Comparison of ENCODE assay signal across 9 mouse cellular contexts in the genomic region with DNA sequence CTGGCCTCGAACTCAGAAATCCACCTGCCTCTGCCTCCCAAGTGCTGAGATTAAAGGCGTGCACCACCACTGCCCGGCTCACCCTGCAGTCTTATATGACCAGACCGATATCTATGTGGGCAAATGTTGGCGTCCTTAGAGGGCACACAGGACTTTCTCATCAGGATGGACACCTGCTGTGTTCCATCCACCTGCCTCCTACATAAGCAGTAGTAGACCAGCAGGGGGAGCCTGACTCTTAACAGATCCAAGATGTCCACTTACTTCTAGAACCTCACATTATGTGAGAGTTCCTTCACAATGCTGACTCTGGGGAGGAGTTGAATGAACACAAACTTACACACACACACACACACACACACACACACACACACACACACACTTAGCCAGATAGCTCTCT. TPM values are rescaled to one million over a fixed set of nuclear protein-coding genes. Genes with fewer than 3 reads are reported as not detected.
DNase-seq lines count a peak whose midpoint lies in the region; ATAC-seq lines count a peak whose summit lies in the region.
"Had no signal": no experiment of that assay in that cellular context is flagged by ENCODE, and none has a peak within 500 bp of the region (broad histone marks: within the 10 kb centered on the region; RNA-seq: fewer than 3 reads in every experiment).

No protein-coding gene starts in this region.

- H3K4me2 ChIP-seq in liver, embryonic 11.5 days = no peak overlapping the region
- H3K4me2 ChIP-seq: hindbrain, embryonic 15.5 days had no signal

- no peaks in the 10 kb centered on the region for H3K27me3 ChIP-seq in liver, embryonic 11.5 days (replicated peaks; ENCODE audit: control insufficient read depth, insufficient read depth, low read length)
- H3K27me3 ChIP-seq: hindbrain, embryonic 15.5 days had no signal

- peak; percentile 42 to 80 for DNase-seq in adrenal gland, adult (ENCODE audit: inconsistent age in 2 of 2, low spot score in 1 of 2)
- DNase-seq in adrenal gland, adult 8-10 months = no peak
- DNase-seq in liver = peak; percentile 65
- DNase-seq in liver, embryonic 11.5 days (ENCODE audit: low spot score) = no peak
- peak; percentile 87 for DNase-seq in brain, adult 2 months (ENCODE audit: low read depth, low spot score)
- DNase-seq in forelimb bud, embryonic 11.5 days (ENCODE audit: low read depth, low spot score) = peak; percentile 55
- peak; percentile 77 for DNase-seq in lung, postnatal 10 days
- peak; percentile 72 for DNase-seq in thymus, postnatal 14 days

- ATAC-seq in liver, embryonic 11.5 days (replicated peaks; ENCODE audit: low FRiP score) = no peak

- H3K4me3 ChIP-seq in liver, embryonic 11.5 days (ENCODE audit: low read depth, low read length) = no peak overlapping the region
- H3K4me3 ChIP-seq: hindbrain, embryonic 15.5 days had no signal

- H3K4me1 ChIP-seq in liver, embryonic 11.5 days (replicated peaks; ENCODE audit: control insufficient read depth, insufficient read depth, low read length) = peaks cover 22% of the 10 kb centered on the region

- H3K27ac ChIP-seq in liver, embryonic 11.5 days (ENCODE audit: low read depth, low read length) = no peak overlapping the region
- H3K27ac ChIP-seq: hindbrain, embryonic 15.5 days had no signal

- WGBS in liver, embryonic 11.5 days = 50% methylated on average over 5 of the region's 5 CpGs

- H3K9me3 ChIP-seq in liver, embryonic 11.5 days (ENCODE audit: control insufficient read depth, low read length) = no peaks in the 10 kb centered on the region
- H3K9me3 ChIP-seq: hindbrain, embryonic 15.5 days had no signal

- H3K9ac ChIP-seq in liver, embryonic 11.5 days (ENCODE audit: low read depth, low read length) = no peak overlapping the region

- H3K36me3 ChIP-seq in liver, embryonic 11.5 days (ENCODE audit: control insufficient read depth, insufficient read depth, low read length) = no peaks in the 10 kb centered on the region; the same call in 1 of the 2 replicates
- H3K36me3 ChIP-seq: hindbrain, embryonic 15.5 days had no signal

RNA-seq across cellular contexts. Expression of gene Zbtb34, which starts 1.8 kb away (rescaled TPM):
- total RNA-seq in adrenal gland, adult 8-10 months (2022) = 10 to 100 TPM in 1 of 4 experiments, 1 to 10 TPM in 3; 6.9 to 12.1 (median 8.7) TPM
- polyA plus RNA-seq in liver, embryonic 11.5 days (2014; fragmentation: Nextera tagmentation; extraction: Ambion mirVana) = 6.1 and 7.6 TPM in 2 replicates

RNA-seq across cellular contexts. Expression of gene Zbtb43, which starts 35.5 kb away (rescaled TPM):
- 10 to 100 TPM; 18.1 to 24.5 (median 22.5) TPM for total RNA-seq in adrenal gland, adult 8-10 months (2022)
- 12.0 and 14.1 TPM in 2 replicates for polyA plus RNA-seq in liver, embryonic 11.5 days (2014; fragmentation: Nextera tagmentation; extraction: Ambion mirVana)

Comparison
In these comparisons a context has a peak if more than half of its experiments do, and no peak if none do; other contexts are left out.
1. DNase-seq: peak in adrenal gland, adult (2 of 2), liver (single experiment), brain, adult 2 months (single experiment), forelimb bud, embryonic 11.5 days (single experiment), lung, postnatal 10 days (single experiment) and thymus, postnatal 14 days (single experiment); none in adrenal gland, adult 8-10 months (single experiment) and liver, embryonic 11.5 days (single experiment).